Mouse (Mus musculus) kidney, embryonic 14.5 days (tissue): ENCODE results near the gene Timm10. TPM values are rescaled to one million over a fixed set of nuclear protein-coding genes. Genes with fewer than 3 reads are reported as not detected.

ENCODE experiments used
- ATAC-seq: fragments of 200-750 bp; cut with Nextera tagmentation; 2 replicates; pipeline ENCODE4 v1.8.0; 2017; ENCODE audit warnings: moderate number of reproducible peaks, mild to moderate bottlenecking, moderate TSS enrichment, moderate library complexity; ENCODE audit not compliant: low FRiP score, low TSS enrichment
- H3K27ac ChIP-seq: fragments of 300-500 bp; sonication (generic); 2 replicates; pipeline ENCODE4 v1.5.1; 2014; ENCODE audit warnings: low read depth, mild to moderate bottlenecking, low read length, moderate library complexity, mixed read lengths
- H3K27me3 ChIP-seq: fragments of 300-500 bp; sonication (generic); 2 replicates; pipeline ENCODE4 v1.6.1; 2014; ENCODE audit warnings: mild to moderate bottlenecking, low read length; ENCODE audit not compliant: control insufficient read depth, insufficient read depth
- H3K36me3 ChIP-seq: fragments of 300-500 bp; sonication (generic); 2 replicates; pipeline ENCODE4 v1.6.1; 2014; ENCODE audit warnings: low read length, mixed read lengths; ENCODE audit not compliant: control insufficient read depth, insufficient read depth
- H3K4me1 ChIP-seq: fragments of 300-500 bp; sonication (generic); 2 replicates; pipeline ENCODE4 v1.6.1; 2014; ENCODE audit warnings: low read length, mixed read lengths; ENCODE audit not compliant: control insufficient read depth, insufficient read depth
- H3K4me2 ChIP-seq: fragments of 300-500 bp; sonication (generic); replicated peaks from 2 replicates; pipeline ENCODE4 v1.6.1; 2014; ENCODE audit warnings: low read depth, mild to moderate bottlenecking, low read length
- H3K4me3 ChIP-seq: fragments of 300-500 bp; sonication (generic); 2 replicates; pipeline ENCODE4 v1.5.1; 2014; ENCODE audit warnings: mild to moderate bottlenecking, low read length
- H3K9ac ChIP-seq: fragments of 300-500 bp; sonication (generic); 2 replicates; pipeline ENCODE4 v1.6.1; 2014; ENCODE audit warnings: low read depth, mild to moderate bottlenecking, low read length, moderate library complexity
- H3K9me3 ChIP-seq: fragments of 300-500 bp; sonication (generic); 2 replicates; pipeline ENCODE4 v1.6.1; 2016; ENCODE audit warnings: low read length; ENCODE audit not compliant: control insufficient read depth
- WGBS: fragments of 180-500 bp; shearing (Covaris S2); extraction: QIAGEN DNeasy Blood & Tissue Kit; methylation state at CpG from one replicate; pipeline ENCODE4 v1.1.7; 2014; 5-methylcytosine and 5-hydroxymethylcytosine counted together
- polyA plus RNA-seq: library from polyadenylated mRNA; unstranded; fragments of >200 nt; fragmentation: Nextera tagmentation; extraction: Ambion mirVana; gene quantifications from 2 replicates; pipeline ENCODE4 v1.2.1, GENCODE M21; 2014

Gene Timm10
- polyA plus RNA-seq, 1 experiment from 2014 or later: 65.3 TPM

DNA sequence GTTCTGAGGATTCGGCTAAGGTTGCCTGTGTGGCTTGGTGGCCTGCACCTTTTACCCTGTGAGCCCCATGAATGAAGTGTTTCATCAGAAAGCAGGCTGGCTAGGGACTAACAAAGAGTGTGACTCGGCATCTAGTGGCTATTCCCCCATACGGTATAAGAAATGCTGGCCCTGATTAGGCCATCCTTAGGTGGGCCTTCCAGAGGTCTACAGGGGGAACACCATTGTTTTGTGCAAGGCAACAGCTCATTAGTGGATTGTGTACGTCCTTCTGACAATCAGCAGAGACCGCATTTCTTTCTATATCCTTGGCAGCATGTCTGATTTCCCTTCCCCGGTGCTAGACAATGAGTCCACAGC, 16.3 kb upstream of the Timm10 start:
- 83% methylated on average over 6 of the region's 6 CpGs for WGBS
- peaks cover 5% of the 10 kb centered on the region; the same call in 1 of the 2 replicates for H3K4me1 ChIP-seq
- no peak overlapping the region for H3K27ac ChIP-seq
- no peak overlapping the region for H3K4me3 ChIP-seq
- H3K4me2 ChIP-seq: no peak overlapping the region
- no peaks in the 10 kb centered on the region for H3K36me3 ChIP-seq
- no peak overlapping the region for H3K9ac ChIP-seq
- no peaks in the 10 kb centered on the region for H3K9me3 ChIP-seq
- H3K27me3 ChIP-seq: no peaks in the 10 kb centered on the region
- ATAC-seq: 0 out of 2 replicates have a peak, but pooled peaks have one; percentile 2

DNA sequence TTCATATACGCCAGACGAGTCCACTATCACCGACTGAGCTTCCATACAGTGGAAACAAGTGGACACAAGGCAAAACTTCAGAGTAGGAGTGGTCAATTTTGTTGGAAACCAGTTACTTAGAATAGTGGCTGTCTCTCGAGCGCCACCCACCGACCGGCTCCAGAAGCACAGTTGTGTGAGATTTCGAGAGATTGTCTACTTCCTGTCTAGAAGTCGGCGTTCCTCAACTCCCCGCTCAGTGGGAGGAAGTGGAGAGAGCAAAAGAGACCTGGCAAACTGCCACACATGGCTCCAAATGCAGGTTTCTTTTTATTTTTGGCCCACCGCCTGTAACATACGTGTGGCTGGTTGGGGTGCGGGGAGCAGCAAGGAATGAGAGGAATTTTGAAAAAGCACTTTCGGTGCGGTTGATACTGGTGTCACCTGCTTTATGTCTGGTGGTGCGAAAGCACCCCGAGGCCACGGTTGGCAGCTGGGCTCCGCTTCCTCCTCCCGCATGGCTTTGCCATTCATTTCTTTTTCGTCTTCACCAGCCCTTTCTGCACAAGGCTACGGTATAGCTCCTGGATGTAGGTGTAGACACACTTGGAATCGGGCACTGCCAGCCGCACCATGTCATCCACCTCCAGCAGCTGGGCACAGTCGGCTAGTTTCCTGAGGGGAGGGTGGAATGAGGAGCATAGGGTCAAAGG, 15.8 kb upstream of the Timm10 start:
- Histone ChIP-seq H3K36me3 (no peaks in the 10 kb centered on the region), H3K27ac (no peak overlapping the region), H3K4me3 (peak overlapping the region; percentile 22; the same call in 1 of the 2 replicates), H3K9me3 (no peaks in the 10 kb centered on the region), H3K9ac (0 out of 2 replicates have a peak overlapping the region, but pooled peaks have one; percentile 1), H3K27me3 (no peaks in the 10 kb centered on the region), H3K4me2 (peak overlapping the region; percentile 42), H3K4me1 (peaks cover 5% of the 10 kb centered on the region; the same call in 1 of the 2 replicates)
- peak; percentile 79 for ATAC-seq
- WGBS: 40% methylated on average over 26 of the region's 26 CpGs

DNA sequence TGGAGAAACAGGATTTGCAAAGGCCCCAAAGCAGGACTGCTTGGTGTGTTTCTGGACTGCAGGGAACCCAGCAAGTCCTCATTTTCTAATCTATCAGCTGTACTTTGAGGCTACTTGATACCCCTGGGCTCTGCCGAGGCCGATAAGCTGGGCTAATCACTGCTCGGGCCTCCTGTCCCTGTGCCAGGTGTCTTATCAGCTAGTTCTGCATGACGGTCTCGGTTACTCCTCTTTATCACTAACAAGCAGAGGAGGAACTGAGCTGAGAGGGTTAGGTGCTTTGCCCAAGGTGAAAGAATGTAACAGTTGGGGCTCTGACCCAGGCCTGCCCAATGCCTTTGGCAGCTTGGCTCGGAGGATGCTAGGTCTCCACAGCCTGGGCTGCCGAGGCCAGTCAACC, 14.9 kb upstream of the Timm10 start:
- WGBS: 62% methylated on average over 7 of the region's 7 CpGs
- Histone ChIP-seq H3K27me3 (no peaks in the 10 kb centered on the region), H3K4me3 (no peak overlapping the region), H3K9ac (no peak overlapping the region), H3K4me1 (peaks cover 5% of the 10 kb centered on the region; the same call in 1 of the 2 replicates), H3K27ac (no peak overlapping the region), H3K4me2 (no peak overlapping the region), H3K9me3 (no peaks in the 10 kb centered on the region), H3K36me3 (no peaks in the 10 kb centered on the region)
- no peak for ATAC-seq

DNA sequence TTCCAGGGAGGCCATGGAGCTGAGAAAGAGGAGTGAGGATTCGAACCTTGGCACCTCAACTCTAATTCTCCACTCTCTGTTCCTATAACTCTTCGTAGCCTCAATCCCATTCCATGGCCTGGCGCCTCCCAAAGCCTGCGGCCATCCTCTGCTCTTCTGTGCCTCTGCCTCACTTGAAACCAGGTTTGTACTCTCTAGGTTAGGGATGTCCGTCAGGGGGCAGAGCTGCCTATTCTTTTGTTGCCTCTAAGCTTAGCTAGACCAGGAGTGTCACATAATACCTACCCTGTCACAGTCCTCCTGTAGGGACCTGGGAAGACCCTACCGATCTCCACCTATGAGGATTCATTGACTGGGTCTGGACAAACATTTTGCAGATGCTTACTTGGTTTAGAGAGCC, 14.1 kb upstream of the Timm10 start:
- Histone ChIP-seq H3K27me3 (no peaks in the 10 kb centered on the region), H3K9ac (no peak overlapping the region), H3K4me2 (no peak overlapping the region), H3K9me3 (no peaks in the 10 kb centered on the region), H3K4me3 (no peak overlapping the region), H3K27ac (no peak overlapping the region), H3K36me3 (no peaks in the 10 kb centered on the region), H3K4me1 (peaks cover 5% of the 10 kb centered on the region; the same call in 1 of the 2 replicates)
- ATAC-seq: no peak
- WGBS: 75% methylated on average over 6 of the region's 6 CpGs

DNA sequence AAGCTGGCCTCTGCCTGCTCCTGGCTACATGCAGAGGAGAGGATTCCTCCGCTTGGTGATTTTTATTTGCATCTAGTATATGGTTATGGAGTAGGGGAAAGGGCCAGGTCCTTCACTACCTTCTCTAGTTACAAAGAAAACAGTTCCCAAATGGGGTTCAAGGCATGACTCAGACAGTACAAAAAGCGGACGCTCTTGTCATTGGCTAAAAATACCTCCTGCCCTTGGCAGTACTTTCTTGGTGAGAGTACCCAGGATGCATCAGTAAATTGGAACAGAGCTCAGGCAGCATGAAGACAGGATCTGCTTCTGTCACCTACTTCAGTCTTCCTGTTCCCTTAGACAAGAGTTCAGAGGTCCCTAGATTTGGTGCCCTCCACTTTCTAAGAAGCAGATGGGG, 6.9 kb upstream of the Timm10 start:
- no peaks in the 10 kb centered on the region for H3K9me3 ChIP-seq
- 11% methylated on average over 3 of the region's 3 CpGs for WGBS

DNA sequence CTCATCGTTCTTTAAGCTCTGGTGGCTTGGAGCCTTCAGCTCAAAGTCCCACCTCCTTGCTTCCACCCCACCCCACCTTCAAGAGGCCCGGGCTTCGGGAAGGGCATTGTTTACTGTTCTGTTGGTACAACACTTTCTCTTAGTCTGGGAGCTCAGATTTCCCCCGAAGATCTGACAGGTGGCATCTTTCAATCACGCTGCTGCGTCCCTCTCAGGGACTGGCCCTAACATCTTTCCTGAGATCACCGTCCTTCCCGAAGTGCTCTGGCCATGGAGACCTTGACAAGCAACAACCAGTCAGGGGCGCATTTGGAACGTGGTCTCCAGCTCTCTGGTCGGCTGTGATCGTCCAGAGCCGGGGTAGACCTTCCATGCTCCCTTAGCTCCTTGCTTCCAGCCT, 4.2 kb upstream of the Timm10 start, which contains the start of gene Smtnl1:
Gene Smtnl1 (minus strand): TSS at position 101 of the 400 bp plus-strand sequence.
- no peak for ATAC-seq
- H3K4me3 ChIP-seq: no peak within 1 kb of the TSS
- H3K9ac ChIP-seq: no peak within 1 kb of the TSS
- no peaks in the 10 kb centered on the region for H3K9me3 ChIP-seq
- WGBS: 51% methylated on average over 13 of the region's 13 CpGs
- no peak within 1 kb of the TSS for H3K27ac ChIP-seq
- H3K4me2 ChIP-seq: no peak within 1 kb of the TSS
- H3K36me3 ChIP-seq: no peaks in the 10 kb centered on the region
- peaks cover 4% of the 10 kb centered on the region; the same call in 1 of the 2 replicates for H3K4me1 ChIP-seq
- H3K27me3 ChIP-seq: no peaks in the 10 kb centered on the region

More for the DNA sequence above, 6.9 kb upstream of the Timm10 start:
- Histone ChIP-seq H3K27me3 (no peaks in the 10 kb centered on the region), H3K9ac (no peak overlapping the region), H3K4me2 (no peak overlapping the region), H3K4me3 (no peak overlapping the region), H3K4me1 (0 out of 2 replicates have a peak, but pooled peaks cover 3% of the 10 kb centered on the region), H3K36me3 (no peaks in the 10 kb centered on the region), H3K27ac (no peak overlapping the region)
- no peak for ATAC-seq

DNA sequence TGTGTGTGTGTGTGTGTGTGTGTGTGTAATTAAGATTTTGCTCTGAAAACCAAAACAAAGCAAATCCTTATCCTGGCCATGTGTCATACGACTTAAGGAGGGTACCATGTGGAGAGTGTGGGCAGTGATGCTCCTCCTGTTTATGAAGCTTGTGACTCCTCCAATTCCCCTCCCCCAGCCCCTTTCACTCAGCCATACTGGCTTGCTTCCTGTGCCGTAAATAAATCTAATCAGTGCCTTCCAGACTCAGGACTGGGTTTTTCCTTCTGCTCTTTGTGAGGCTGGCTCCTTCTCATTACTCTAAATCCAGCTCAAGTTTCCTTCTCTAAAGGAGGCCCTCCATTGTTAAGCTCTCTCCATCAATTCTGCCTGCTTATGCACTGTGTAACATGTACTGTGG, 3.6 kb upstream of the Timm10 start:
- no peaks in the 10 kb centered on the region for H3K27me3 ChIP-seq
- peaks cover 10% of the 10 kb centered on the region; the same call in 1 of the 2 replicates for H3K4me1 ChIP-seq
- 17% methylated on average over 2 of the region's 2 CpGs for WGBS
- no peak for ATAC-seq
- no peak overlapping the region for H3K4me2 ChIP-seq
- H3K9ac ChIP-seq: no peak overlapping the region
- no peak overlapping the region for H3K4me3 ChIP-seq
- H3K9me3 ChIP-seq: no peaks in the 10 kb centered on the region
- H3K36me3 ChIP-seq: no peaks in the 10 kb centered on the region
- H3K27ac ChIP-seq: no peak overlapping the region

DNA sequence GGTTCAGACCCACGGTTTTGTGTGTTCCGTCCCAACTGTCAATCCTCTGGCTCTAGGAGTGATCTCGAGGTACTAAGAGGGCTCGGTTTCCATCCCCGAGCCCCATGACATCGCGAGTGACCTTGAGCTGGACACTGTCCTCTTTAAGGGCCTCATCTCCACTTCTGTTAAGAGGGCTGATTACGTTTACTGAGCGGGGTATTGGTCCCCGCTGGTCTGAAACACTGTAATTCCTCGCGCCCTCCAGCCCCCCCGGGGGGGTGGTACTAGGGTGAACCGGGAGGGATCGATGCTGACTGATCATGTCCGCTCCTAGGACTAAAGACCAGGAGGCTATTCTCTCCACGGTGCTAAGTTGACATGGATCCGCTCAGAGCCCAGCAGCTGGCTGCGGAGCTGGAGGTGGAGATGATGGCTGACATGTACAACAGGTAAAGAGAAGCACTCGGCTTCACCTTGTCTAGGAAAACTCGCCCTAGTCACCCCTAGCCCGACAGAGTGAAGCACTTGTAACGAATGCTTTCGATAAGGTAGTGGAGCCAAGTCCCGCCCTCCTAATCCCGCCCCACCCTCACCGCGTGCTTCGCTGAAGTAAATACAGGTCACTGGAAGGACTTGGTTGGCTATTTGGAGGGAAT, 605 bp downstream of the Timm10 start:
- Histone ChIP-seq H3K4me3 (peak overlapping the region; percentile 97), H3K4me2 (peak overlapping the region; percentile 80), H3K36me3 (peaks cover 13% of the 10 kb centered on the region), H3K27ac (peak overlapping the region; percentile 38), H3K4me1 (peaks cover 10% of the 10 kb centered on the region; the same call in 1 of the 2 replicates), H3K9ac (peak overlapping the region; percentile 54), H3K9me3 (no peaks in the 10 kb centered on the region), H3K27me3 (no peaks in the 10 kb centered on the region)
- ATAC-seq: peak; percentile 11; the same call in 1 of the 2 replicates
- WGBS: under 1% methylated on average over 29 of the region's 29 CpGs
